ENCODE assay signal across 8 mouse cellular contexts in the genomic region with DNA sequence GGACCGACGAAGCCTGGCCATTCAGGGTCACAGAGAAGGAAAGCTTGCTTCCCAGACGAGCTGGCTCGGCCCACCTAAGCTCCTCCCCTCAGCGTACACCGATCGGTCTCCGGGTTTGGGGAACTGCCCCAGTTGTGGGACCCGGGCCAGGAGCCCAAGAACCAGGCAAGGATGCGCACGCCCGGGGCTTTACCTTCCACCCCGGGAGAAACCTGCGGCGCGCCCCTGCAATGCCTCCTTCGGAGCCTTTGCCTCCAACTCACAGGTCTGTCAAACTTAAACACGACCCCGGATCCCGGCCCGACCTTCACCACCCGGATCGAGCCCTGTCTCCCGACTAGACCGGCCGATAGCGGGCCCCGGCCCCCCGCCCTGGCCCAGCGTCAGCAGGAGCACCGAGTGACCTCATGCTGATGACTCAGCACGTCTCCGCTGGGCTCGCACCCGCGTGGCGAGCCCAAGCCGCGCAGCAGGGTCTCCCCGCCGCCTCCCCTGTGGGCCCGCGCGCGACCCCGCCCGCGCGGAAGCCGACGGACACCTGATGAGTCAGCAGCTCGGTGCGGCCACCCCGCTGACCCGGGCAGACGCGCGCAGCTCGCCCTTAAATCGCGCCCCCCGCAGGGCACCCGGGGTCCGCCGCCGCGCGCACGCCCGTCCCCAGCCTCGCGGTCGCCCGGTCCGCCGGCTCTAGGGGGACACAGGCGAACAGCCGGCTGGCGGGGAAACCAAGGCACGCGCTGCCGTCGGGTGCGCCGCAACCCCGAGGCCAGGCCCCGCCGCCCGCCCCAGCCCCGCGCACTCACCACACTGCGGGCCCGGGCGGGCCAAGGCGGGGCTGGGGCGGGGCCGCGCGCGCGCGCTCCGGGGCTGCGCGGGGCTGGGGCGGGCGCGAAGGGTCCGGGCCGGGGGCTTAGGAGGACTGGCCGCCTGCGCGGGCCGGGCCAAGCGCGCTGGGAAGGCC. TPM values are rescaled to one million over a fixed set of nuclear protein-coding genes. Genes with fewer than 3 reads are reported as not detected.
A peak's percentile ranks its signal among the peaks of the same experiment; 100 is the strongest.
DNase-seq lines count a peak whose midpoint lies in the region; ATAC-seq and TF ChIP-seq lines count a peak whose summit lies in the region.

No protein-coding gene starts in this region.

- peak; percentile 83 for DNase-seq in MN1 (ENCODE audit: low spot score)
- peak; percentile 71 for DNase-seq in cerebellum, adult 9-10 months
- DNase-seq in forelimb bud, embryonic 11.5 days (ENCODE audit: low read depth, low spot score): peak; percentile 46
- peak; percentile 71 for DNase-seq in hindbrain, embryonic 11.5 days (ENCODE audit: low spot score)
- peak; percentile 54 to 60 for DNase-seq in left cerebral cortex, adult 2 months (ENCODE audit: extremely low spot score in 1 of 2, low spot score in 2 of 2)
- DNase-seq in right cerebral cortex, adult 2 months (ENCODE audit: low spot score in 2 of 2): peak; percentile 60 to 64
- DNase-seq in urinary bladder, postnatal 14 days (ENCODE audit: low spot score): peak; percentile 80

- H3K27ac ChIP-seq in hindbrain, embryonic 11.5 days (ENCODE audit: low read depth, low read length): peak overlapping the region; percentile 82
- peak overlapping the region; percentile 93 for H3K27ac ChIP-seq in left cerebral cortex, adult 2 months

- H3K36me3 ChIP-seq in hindbrain, embryonic 11.5 days (ENCODE audit: control insufficient read depth, insufficient read depth, low read length): peaks cover 3% of the 10 kb centered on the region
- peaks cover 26% of the 10 kb centered on the region for H3K36me3 ChIP-seq in megakaryocyte, embryonic 14.5 days (replicated peaks; ENCODE audit: low read length)

- H3K9ac ChIP-seq in hindbrain, embryonic 11.5 days (ENCODE audit: low read depth, low read length): peak overlapping the region; percentile 83

- no peak; the same call in 1 of the 2 replicates for TF ChIP-seq CTCF in left cerebral cortex, adult 2 months (IDR thresholded peaks at IDR 0.05)

- intact Hi-C loops in left cerebral cortex, adult 2 months (cut with DNase I): no loop called here

- H3K27me3 ChIP-seq in hindbrain, embryonic 11.5 days (ENCODE audit: control insufficient read depth, insufficient read depth, low read length): no peaks in the 10 kb centered on the region
- H3K27me3 ChIP-seq in megakaryocyte, embryonic 14.5 days (replicated peaks): no peaks in the 10 kb centered on the region

- under 1% methylated on average over 75 of the region's 116 CpGs for WGBS in hindbrain, embryonic 11.5 days

- H3K4me3 ChIP-seq in hindbrain, embryonic 11.5 days (ENCODE audit: low read depth, low read length): peak overlapping the region; percentile 94
- H3K4me3 ChIP-seq in left cerebral cortex, adult 2 months: peak overlapping the region; percentile 96
- peak overlapping the region; percentile 93 for H3K4me3 ChIP-seq in megakaryocyte, embryonic 14.5 days (replicated peaks)

- H3K9me3 ChIP-seq in hindbrain, embryonic 11.5 days (ENCODE audit: control insufficient read depth, low read length): no peaks in the 10 kb centered on the region
- H3K9me3 ChIP-seq in megakaryocyte, embryonic 14.5 days: no peaks in the 10 kb centered on the region

- peaks cover 10% of the 10 kb centered on the region; the same call in 1 of the 2 replicates for H3K4me1 ChIP-seq in hindbrain, embryonic 11.5 days (replicated peaks; ENCODE audit: control insufficient read depth, insufficient read depth, low read length)
- peaks cover 76% of the 10 kb centered on the region for H3K4me1 ChIP-seq in megakaryocyte, embryonic 14.5 days

- H3K4me2 ChIP-seq in hindbrain, embryonic 11.5 days (replicated peaks; ENCODE audit: low read depth, low read length): peak overlapping the region; percentile 81

- ATAC-seq in hindbrain, embryonic 11.5 days (ENCODE audit: low FRiP score): peak; percentile 88

RNA-seq across cellular contexts. Expression of gene Mafg, which starts 0.6 kb away (rescaled TPM):
- polyA plus RNA-seq in hindbrain, embryonic 11.5 days (2014; fragmentation: Nextera tagmentation; extraction: Ambion mirVana): 21.8 and 23.5 TPM in 2 replicates
- total RNA-seq in left cerebral cortex, adult 2 months (2021): 100 to 1,000 TPM; 104 to 107 TPM
- 59.5 and 102 TPM in 2 replicates for polyA plus RNA-seq in megakaryocyte, embryonic 14.5 days (2012; ENCODE audit: insufficient read depth, low replicate concordance)

RNA-seq across cellular contexts. Expression of gene Sirt7, which starts 7.8 kb away (rescaled TPM):
- polyA plus RNA-seq in hindbrain, embryonic 11.5 days (2014; fragmentation: Nextera tagmentation; extraction: Ambion mirVana): 33.2 and 36.6 TPM in 2 replicates
- 10 to 100 TPM; 43.2 to 45.3 TPM for total RNA-seq in left cerebral cortex, adult 2 months (2021)
- 275 and 278 TPM in 2 replicates for polyA plus RNA-seq in megakaryocyte, embryonic 14.5 days (2012; ENCODE audit: insufficient read depth, low replicate concordance)

RNA-seq across cellular contexts. Expression of gene Pycr1, which starts 10.7 kb away (rescaled TPM):
- 28.2 and 30.2 TPM in 2 replicates for polyA plus RNA-seq in hindbrain, embryonic 11.5 days (2014; fragmentation: Nextera tagmentation; extraction: Ambion mirVana)
- 1 to 10 TPM; 2.4 to 3.1 TPM for total RNA-seq in left cerebral cortex, adult 2 months (2021)
- 3.6 and 7.7 TPM in 2 replicates for polyA plus RNA-seq in megakaryocyte, embryonic 14.5 days (2012; ENCODE audit: insufficient read depth, low replicate concordance)

RNA-seq across cellular contexts. Expression of gene Pcyt2, which starts 15.1 kb away (rescaled TPM):
- 104 and 105 TPM in 2 replicates for polyA plus RNA-seq in hindbrain, embryonic 11.5 days (2014; fragmentation: Nextera tagmentation; extraction: Ambion mirVana)
- total RNA-seq in left cerebral cortex, adult 2 months (2021): 100 to 1,000 TPM; 133 to 140 TPM
- polyA plus RNA-seq in megakaryocyte, embryonic 14.5 days (2012; ENCODE audit: insufficient read depth, low replicate concordance): 143 and 168 TPM in 2 replicates

RNA-seq across cellular contexts. Expression of gene Myadml2, which starts 15.1 kb away (rescaled TPM):
- polyA plus RNA-seq in hindbrain, embryonic 11.5 days (2014; fragmentation: Nextera tagmentation; extraction: Ambion mirVana): 0.19 and 0.49 TPM in 2 replicates
- total RNA-seq in left cerebral cortex, adult 2 months (2021): 1 to 10 TPM; 6.9 to 8.8 TPM
- polyA plus RNA-seq in megakaryocyte, embryonic 14.5 days (2012; ENCODE audit: insufficient read depth, low replicate concordance): 0.44 TPM in 1 of 2 replicates, not detected in the other

Comparison
In these comparisons a context has a peak if more than half of its experiments do, and no peak if none do; other contexts are left out.
1. Peak in every context shown above with its lines: DNase-seq, ATAC-seq, H3K4me3 ChIP-seq and H3K27ac ChIP-seq.